Comparison of ENCODE assay signal across 15 mouse cellular contexts in genomic region chr2:59800481-59801266, GRCm38 (mm10).
DNase-seq lines count a peak whose midpoint lies in the region; ATAC-seq and TF ChIP-seq lines count a peak whose summit lies in the region.
"Had no signal": no experiment of that assay in that cellular context is flagged by ENCODE, and none has a peak within 500 bp of the region (broad histone marks: within the 10 kb centered on the region; RNA-seq: fewer than 3 reads in every experiment).

No protein-coding gene starts in this region.

- peaks cover 63% of the 10 kb centered on the region for H3K36me3 ChIP-seq in heart, embryonic 10.5 days
- H3K36me3 ChIP-seq in heart, embryonic 11.5 days (ENCODE audit: control insufficient read depth, insufficient read depth, low read length), result peaks cover 25% of the 10 kb centered on the region
- H3K36me3 ChIP-seq in hindbrain, embryonic 11.5 days (ENCODE audit: control insufficient read depth, insufficient read depth, low read length), result no peaks in the 10 kb centered on the region

- H3K9me3 ChIP-seq in heart, embryonic 10.5 days, result no peaks in the 10 kb centered on the region
- no peaks in the 10 kb centered on the region for H3K9me3 ChIP-seq in heart, embryonic 11.5 days (replicated peaks; ENCODE audit: control insufficient read depth, low read length)
- H3K9me3 ChIP-seq in hindbrain, embryonic 11.5 days (ENCODE audit: control insufficient read depth, low read length), result no peaks in the 10 kb centered on the region
- H3K9me3 ChIP-seq: hindbrain, embryonic 10.5 days had no signal

- H3K27me3 ChIP-seq in heart, embryonic 10.5 days (ENCODE audit: insufficient read depth, poor library complexity, severe bottlenecking), result no peaks in the 10 kb centered on the region
- no peaks in the 10 kb centered on the region for H3K27me3 ChIP-seq in heart, embryonic 11.5 days (ENCODE audit: control insufficient read depth, insufficient read depth, low read length)
- H3K27me3 ChIP-seq in hindbrain, embryonic 11.5 days (ENCODE audit: control insufficient read depth, insufficient read depth, low read length), result no peaks in the 10 kb centered on the region

- no peak for TF ChIP-seq CTCF in bone marrow macrophage, adult 2 months (IDR thresholded peaks at IDR 0.05; ENCODE audit: low read depth, low read length)

- H3K4me1 ChIP-seq in heart, embryonic 10.5 days, result peaks cover 31% of the 10 kb centered on the region
- peaks cover 4% of the 10 kb centered on the region for H3K4me1 ChIP-seq in heart, embryonic 11.5 days (ENCODE audit: control insufficient read depth, insufficient read depth, low read length)
- peaks cover 29% of the 10 kb centered on the region for H3K4me1 ChIP-seq in bone marrow macrophage, adult 2 months (ENCODE audit: control insufficient read depth, insufficient read depth, low read length)
- no peaks in the 10 kb centered on the region for H3K4me1 ChIP-seq in hindbrain, embryonic 11.5 days (replicated peaks; ENCODE audit: control insufficient read depth, insufficient read depth, low read length)

- 89% methylated on average over 18 of the region's 18 CpGs for WGBS in heart, embryonic 10.5 days
- 80% methylated on average over 18 of the region's 18 CpGs for WGBS in heart, embryonic 11.5 days (ENCODE audit: insufficient replicate concordance)
- 92% methylated on average over 18 of the region's 18 CpGs for WGBS in hindbrain, embryonic 11.5 days

- H3K4me3 ChIP-seq in heart, embryonic 10.5 days, result no peak overlapping the region
- no peak overlapping the region for H3K4me3 ChIP-seq in heart, embryonic 11.5 days (ENCODE audit: low read depth, low read length)
- H3K4me3 ChIP-seq in bone marrow macrophage, adult 2 months (ENCODE audit: insufficient read depth, low read length), result no peak overlapping the region
- no peak overlapping the region for H3K4me3 ChIP-seq in hindbrain, embryonic 11.5 days (ENCODE audit: low read depth, low read length)
- H3K4me3 ChIP-seq: erythroblast, embryonic 14.5 days; heart, adult 2 months; hindbrain, embryonic 10.5 days; myocyte had no signal

- no peak for TF ChIP-seq POLR2A in bone marrow macrophage, adult 2 months (IDR thresholded peaks at IDR 0.05; ENCODE audit: borderline replicate concordance, low read depth, low read length)

- 0 out of 2 replicates have a peak overlapping the region, but pooled peaks have one; percentile 3 for H3K27ac ChIP-seq in heart, embryonic 10.5 days
- H3K27ac ChIP-seq in heart, embryonic 11.5 days (ENCODE audit: low read depth, low read length), result no peak overlapping the region
- 0 out of 2 replicates have a peak overlapping the region, but pooled peaks have one; percentile 18 for H3K27ac ChIP-seq in bone marrow macrophage, adult 2 months (ENCODE audit: insufficient read depth, low read depth, low read length)
- H3K27ac ChIP-seq in hindbrain, embryonic 11.5 days (ENCODE audit: low read depth, low read length), result no peak overlapping the region
- H3K27ac ChIP-seq: heart, adult 2 months; hindbrain, embryonic 10.5 days had no signal

- no peak overlapping the region for H3K4me2 ChIP-seq in heart, embryonic 11.5 days
- no peak overlapping the region for H3K4me2 ChIP-seq in hindbrain, embryonic 11.5 days (replicated peaks; ENCODE audit: low read depth, low read length)

- no peak for ATAC-seq in heart, embryonic 11.5 days (replicated peaks; ENCODE audit: insufficient number of reproducible peaks, low FRiP score, low TSS enrichment)
- ATAC-seq in erythroid progenitor cell, adult 5-6 weeks (replicated peaks; ENCODE audit: low FRiP score, poor library complexity, severe bottlenecking), result 0 out of 2 replicates have a peak, but pooled peaks have one; percentile 28
- ATAC-seq in megakaryocyte-erythroid progenitor cell, adult 5-6 weeks (replicated peaks; ENCODE audit: low FRiP score, low TSS enrichment, poor library complexity, severe bottlenecking), result peak; percentile 78
- no peak for ATAC-seq in hindbrain, embryonic 11.5 days (ENCODE audit: low FRiP score)
- no peak for ATAC-seq in inflammation-experienced regulatory T-cells, adult 6 months
- ATAC-seq: intestine, postnatal 0 days had no signal

- no peak overlapping the region for H3K9ac ChIP-seq in heart, embryonic 11.5 days (ENCODE audit: low read depth, low read length)
- H3K9ac ChIP-seq in hindbrain, embryonic 11.5 days (ENCODE audit: low read depth, low read length), result no peak overlapping the region

- DNase-seq in heart, embryonic 10.5 days (ENCODE audit: low spot score), result no peak
- no peak for DNase-seq in hindbrain, embryonic 11.5 days (ENCODE audit: low spot score)
- DNase-seq in embryo, embryonic 10 days (ENCODE audit: low spot score), result no peak
- DNase-seq: B cell, adult 2 months; embryo, embryonic 11 days; heart, adult 2 months had no signal

Comparison
In these comparisons a context has a peak if more than half of its experiments do, and no peak if none do; other contexts are left out.
1. H3K27ac ChIP-seq: peak in heart, embryonic 10.5 days (single experiment) and bone marrow macrophage, adult 2 months (single experiment); none in heart, embryonic 11.5 days (single experiment) and hindbrain, embryonic 11.5 days (single experiment).
2. ATAC-seq: peak in erythroid progenitor cell, adult 5-6 weeks (single experiment) and megakaryocyte-erythroid progenitor cell, adult 5-6 weeks (single experiment); none in heart, embryonic 11.5 days (single experiment), hindbrain, embryonic 11.5 days (single experiment) and inflammation-experienced regulatory T-cells, adult 6 months (single experiment).